ENCODE assay signal across 17 mouse cellular contexts in the genomic region with DNA sequence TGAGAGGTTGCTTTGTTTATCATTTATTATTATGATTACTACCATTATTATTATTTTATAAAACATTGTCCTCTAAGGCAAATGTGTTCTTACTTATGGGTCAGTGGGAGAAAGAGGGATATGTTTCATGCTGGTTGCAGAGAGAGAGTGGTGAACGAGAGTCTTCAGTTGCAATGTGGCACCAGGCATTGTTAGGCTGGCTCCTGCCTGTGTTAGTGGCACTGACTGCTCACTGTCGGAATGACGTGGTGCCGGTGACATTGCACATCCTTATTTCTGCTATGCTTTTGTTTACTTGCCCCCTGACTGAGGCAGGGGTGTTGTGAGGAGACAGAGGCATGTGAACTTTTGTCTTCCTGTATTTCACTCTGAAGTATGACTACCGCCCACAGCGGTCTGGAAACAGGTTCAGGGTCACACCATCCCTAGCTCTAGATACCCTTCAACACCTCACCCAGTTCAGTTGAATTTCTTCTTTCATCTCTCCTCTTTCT.
DNase-seq lines count a peak whose midpoint lies in the region; ATAC-seq and TF ChIP-seq lines count a peak whose summit lies in the region.
"Had no signal": no experiment of that assay in that cellular context is flagged by ENCODE, and none has a peak within 500 bp of the region (broad histone marks: within the 10 kb centered on the region; RNA-seq: fewer than 3 reads in every experiment).

No protein-coding gene starts in this region.

- no peak overlapping the region for H3K4me3 ChIP-seq in heart, embryonic 10.5 days
- H3K4me3 ChIP-seq in heart, adult 2 months, result no peak overlapping the region
- peak overlapping the region; percentile 31 for H3K4me3 ChIP-seq in megakaryocyte, embryonic 14.5 days (replicated peaks)
- no peak overlapping the region for H3K4me3 ChIP-seq in hindbrain, embryonic 14.5 days (replicated peaks; ENCODE audit: low read length)
- H3K4me3 ChIP-seq in neural tube, embryonic 14.5 days (ENCODE audit: low read depth, low read length), result no peak overlapping the region
- H3K4me3 ChIP-seq in kidney, adult 2 months (ENCODE audit: insufficient read depth, low read depth, low read length), result no peak overlapping the region
- H3K4me3 ChIP-seq: embryonic facial prominence, embryonic 12.5 days; forebrain, embryonic 12.5 days had no signal

- peaks cover 25% of the 10 kb centered on the region for H3K4me1 ChIP-seq in heart, embryonic 10.5 days
- H3K4me1 ChIP-seq in heart, adult 2 months (ENCODE audit: control insufficient read depth, insufficient read depth, low read length), result peaks cover 1% of the 10 kb centered on the region; the same call in 1 of the 2 replicates
- no peaks in the 10 kb centered on the region for H3K4me1 ChIP-seq in megakaryocyte, embryonic 14.5 days
- H3K4me1 ChIP-seq in hindbrain, embryonic 14.5 days (replicated peaks; ENCODE audit: control insufficient read depth, insufficient read depth, low read length), result peaks cover 22% of the 10 kb centered on the region
- peaks cover 20% of the 10 kb centered on the region; the same call in 1 of the 2 replicates for H3K4me1 ChIP-seq in neural tube, embryonic 14.5 days (ENCODE audit: control insufficient read depth, insufficient read depth, low read length)
- no peaks in the 10 kb centered on the region for H3K4me1 ChIP-seq in kidney, adult 2 months (ENCODE audit: control insufficient read depth, insufficient read depth, low read length)

- no peak for TF ChIP-seq CTCF in heart, adult 2 months (IDR thresholded peaks at IDR 0.05)
- no peak for TF ChIP-seq CTCF in kidney, adult 2 months (conservative IDR thresholded peaks at IDR 0.05; ENCODE audit: insufficient read depth, insufficient read length, low read depth, low read length)

- H3K9ac ChIP-seq in heart, adult 2 months (ENCODE audit: low read depth, low read length), result no peak overlapping the region
- no peak overlapping the region for H3K9ac ChIP-seq in hindbrain, embryonic 14.5 days
- no peak overlapping the region for H3K9ac ChIP-seq in neural tube, embryonic 14.5 days (replicated peaks; ENCODE audit: low read depth, low read length)
- H3K9ac ChIP-seq: embryonic facial prominence, embryonic 12.5 days; forebrain, embryonic 12.5 days had no signal

- no peak overlapping the region for H3K4me2 ChIP-seq in hindbrain, embryonic 14.5 days (replicated peaks)
- no peak overlapping the region for H3K4me2 ChIP-seq in neural tube, embryonic 14.5 days (ENCODE audit: low read depth, low read length)
- H3K4me2 ChIP-seq: embryonic facial prominence, embryonic 12.5 days; forebrain, embryonic 12.5 days had no signal

- peaks cover 7% of the 10 kb centered on the region for H3K27me3 ChIP-seq in heart, embryonic 10.5 days (ENCODE audit: insufficient read depth, poor library complexity, severe bottlenecking)
- no peaks in the 10 kb centered on the region for H3K27me3 ChIP-seq in heart, adult 2 months (ENCODE audit: control insufficient read depth, insufficient read depth, low read length)
- no peaks in the 10 kb centered on the region for H3K27me3 ChIP-seq in megakaryocyte, embryonic 14.5 days (replicated peaks)
- no peaks in the 10 kb centered on the region for H3K27me3 ChIP-seq in hindbrain, embryonic 14.5 days (ENCODE audit: control insufficient read depth, insufficient read depth, low read length)
- no peaks in the 10 kb centered on the region for H3K27me3 ChIP-seq in neural tube, embryonic 14.5 days (ENCODE audit: control insufficient read depth, insufficient read depth, low read length)
- no peaks in the 10 kb centered on the region for H3K27me3 ChIP-seq in kidney, adult 2 months (replicated peaks; ENCODE audit: control insufficient read depth, insufficient read depth, low read length)
- H3K27me3 ChIP-seq: embryonic facial prominence, embryonic 12.5 days; forebrain, embryonic 12.5 days had no signal

- no peaks in the 10 kb centered on the region for H3K9me3 ChIP-seq in heart, embryonic 10.5 days
- H3K9me3 ChIP-seq in megakaryocyte, embryonic 14.5 days, result 0 out of 2 replicates have a peak, but pooled peaks cover 4% of the 10 kb centered on the region
- no peaks in the 10 kb centered on the region for H3K9me3 ChIP-seq in hindbrain, embryonic 14.5 days (ENCODE audit: control insufficient read depth, low read length)
- no peaks in the 10 kb centered on the region for H3K9me3 ChIP-seq in neural tube, embryonic 14.5 days (ENCODE audit: control insufficient read depth, low read length)
- H3K9me3 ChIP-seq: embryonic facial prominence, embryonic 12.5 days; forebrain, embryonic 12.5 days had no signal

- no peaks in the 10 kb centered on the region for H3K36me3 ChIP-seq in heart, embryonic 10.5 days
- no peaks in the 10 kb centered on the region for H3K36me3 ChIP-seq in heart, adult 2 months (ENCODE audit: control insufficient read depth, insufficient read depth, low read length)
- no peaks in the 10 kb centered on the region for H3K36me3 ChIP-seq in megakaryocyte, embryonic 14.5 days (replicated peaks; ENCODE audit: low read length)
- no peaks in the 10 kb centered on the region for H3K36me3 ChIP-seq in hindbrain, embryonic 14.5 days (replicated peaks; ENCODE audit: control insufficient read depth, insufficient read depth)
- no peaks in the 10 kb centered on the region for H3K36me3 ChIP-seq in neural tube, embryonic 14.5 days (ENCODE audit: control insufficient read depth, insufficient read depth, low read length)
- no peaks in the 10 kb centered on the region for H3K36me3 ChIP-seq in kidney, adult 2 months (ENCODE audit: control insufficient read depth, insufficient read depth, low read length)
- H3K36me3 ChIP-seq: embryonic facial prominence, embryonic 12.5 days; forebrain, embryonic 12.5 days had no signal

- ATAC-seq in megakaryocyte, adult 5-6 weeks (ENCODE audit: poor library complexity, severe bottlenecking), result no peak
- ATAC-seq in hindbrain, embryonic 14.5 days (ENCODE audit: low FRiP score), result no peak
- ATAC-seq in neural tube, embryonic 14.5 days (ENCODE audit: low read depth), result peak; percentile 45; the same call in 1 of the 2 replicates
- ATAC-seq: forebrain, embryonic 16.5 days; inflammation-experienced regulatory T-cells, adult 6 months; intestine, postnatal 0 days; Patski had no signal

- WGBS in heart, embryonic 10.5 days, result 53% methylated on average over 6 of the region's 6 CpGs
- 42% methylated on average over 6 of the region's 6 CpGs for WGBS in heart, adult 2 months
- WGBS in hindbrain, embryonic 14.5 days, result 43% methylated on average over 6 of the region's 6 CpGs
- WGBS in neural tube, embryonic 14.5 days, result 50% methylated on average over 6 of the region's 6 CpGs
- WGBS in kidney, adult 2 months, result 46% methylated on average over 6 of the region's 6 CpGs

- peak; percentile 45 for DNase-seq in heart, embryonic 10.5 days (ENCODE audit: low spot score)
- DNase-seq in heart, adult 2 months, result no peak
- DNase-seq in hindbrain, embryonic 14.5 days (ENCODE audit: low spot score), result no peak
- no peak for DNase-seq in kidney, adult 2 months
- DNase-seq: adrenal gland, adult 8-10 months; cerebellum, adult 9-10 months; gastrocnemius, postnatal 10 days; heart, postnatal 10 days had no signal

- no peaks in the 10 kb centered on the region for H3K79me2 ChIP-seq in heart, adult 2 months (replicated peaks; ENCODE audit: control insufficient read depth, insufficient read depth, low read length)

- intact Hi-C loops in heart, adult 2 months (cut with DNase I), result no loop called here

- no peak overlapping the region for H3K27ac ChIP-seq in heart, embryonic 10.5 days
- H3K27ac ChIP-seq in heart, adult 2 months, result no peak overlapping the region
- peak overlapping the region; percentile 39 for H3K27ac ChIP-seq in hindbrain, embryonic 14.5 days
- H3K27ac ChIP-seq in neural tube, embryonic 14.5 days (ENCODE audit: low read depth, low read length), result no peak overlapping the region; the same call in 1 of the 2 replicates
- no peak overlapping the region for H3K27ac ChIP-seq in kidney, adult 2 months (ENCODE audit: insufficient read depth, low read depth, low read length)
- H3K27ac ChIP-seq: embryonic facial prominence, embryonic 12.5 days; forebrain, embryonic 12.5 days had no signal

- TF ChIP-seq EP300 in heart, adult 2 months (IDR thresholded peaks at IDR 0.05; ENCODE audit: insufficient read depth, low read depth, low read length), result no peak

- TF ChIP-seq POLR2A in heart, adult 2 months (IDR thresholded peaks at IDR 0.05; ENCODE audit: insufficient read depth, low read depth, low read length), result no peak
- TF ChIP-seq POLR2A in kidney, adult 2 months (IDR thresholded peaks at IDR 0.05; ENCODE audit: low read depth, low read length), result no peak
